Mouse (Mus musculus) forebrain, embryonic 14.5 days (tissue): ENCODE measurements at regions not wholly inside any gene's neighbourhood (a gene's known extent, or its start where the extent isn't known, plus 50 kb on each side); places are given as distances from the start of the nearest gene placed in this dataset.

Source experiments
- ATAC-seq: fragments of 200-750 bp; cut with Nextera tagmentation; 2 replicates; pipeline ENCODE4 v1.8.0; 2017; ENCODE audit warnings: mild to moderate bottlenecking, moderate library complexity
- DNase-seq: peaks from one replicate; pipeline ENCODE4 v3.0.0-alpha.2; 2015; ENCODE audit warnings: low spot score
- H3K27ac ChIP-seq: fragments of 300-500 bp; sonication (generic); 2 replicates; pipeline ENCODE4 v1.5.1; 2014; ENCODE audit warnings: low read depth, mild to moderate bottlenecking, control low read depth, low read length, moderate library complexity
- H3K27me3 ChIP-seq: fragments of 300-500 bp; sonication (generic); replicated peaks from 2 replicates; pipeline ENCODE4 v1.6.1; 2014; ENCODE audit warnings: low read length, control low read depth, mixed read lengths; ENCODE audit not compliant: control insufficient read depth, insufficient read depth
- H3K36me3 ChIP-seq: fragments of 300-500 bp; sonication (generic); 2 replicates; pipeline ENCODE4 v1.6.1; 2014; ENCODE audit warnings: low read length, control low read depth; ENCODE audit not compliant: control insufficient read depth, insufficient read depth
- H3K4me1 ChIP-seq: fragments of 300-500 bp; sonication (generic); 2 replicates; pipeline ENCODE4 v1.6.1; 2014; ENCODE audit warnings: antibody characterized with exemption, low read length, control low read depth; ENCODE audit not compliant: control insufficient read depth, insufficient read depth
- H3K4me2 ChIP-seq: fragments of 300-500 bp; sonication (generic); 2 replicates; pipeline ENCODE4 v1.6.1; 2014; ENCODE audit warnings: mild to moderate bottlenecking, control low read depth, low read length
- H3K4me3 ChIP-seq: fragments of 300-500 bp; sonication (generic); 2 replicates; pipeline ENCODE4 v1.5.1; 2014; ENCODE audit warnings: low read depth, low read length, control low read depth
- H3K9ac ChIP-seq: fragments of 300-500 bp; sonication (generic); 2 replicates; pipeline ENCODE4 v1.6.1; 2014; ENCODE audit warnings: mild to moderate bottlenecking, low read length, control low read depth, moderate library complexity
- H3K9me3 ChIP-seq: fragments of 300-500 bp; sonication (generic); replicated peaks from 2 replicates; pipeline ENCODE4 v1.6.1; 2016; ENCODE audit warnings: low read length, control low read depth, mixed read lengths; ENCODE audit not compliant: control insufficient read depth
- WGBS: fragments of 180-500 bp; shearing (Covaris S2); extraction: QIAGEN DNeasy Blood & Tissue Kit; methylation state at CpG from one replicate; pipeline ENCODE4 v1.1.7; 2014; 5-methylcytosine and 5-hydroxymethylcytosine counted together

DNA sequence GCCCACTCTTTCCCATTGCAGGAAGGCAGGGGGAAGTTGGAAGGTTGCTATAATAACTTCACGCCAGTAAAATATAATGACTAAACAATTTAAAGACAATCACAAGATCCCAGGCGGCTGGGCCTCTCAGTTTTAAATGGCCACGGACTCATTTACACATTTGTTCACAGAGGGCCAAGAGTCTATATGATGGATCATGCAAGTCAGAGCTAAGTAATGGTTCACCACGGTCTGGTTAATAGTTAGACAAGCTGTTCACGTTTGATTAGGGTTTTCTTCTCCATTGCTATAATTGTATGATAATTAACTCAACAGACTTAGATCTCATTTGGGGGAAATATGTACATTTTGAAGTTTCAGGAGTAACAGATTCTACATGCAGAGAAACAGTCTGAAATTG, 170.0 kb downstream of the Ppargc1a start:
- H3K9me3 ChIP-seq = no peaks in the 10 kb centered on the region
- no peaks in the 10 kb centered on the region for H3K36me3 ChIP-seq
- H3K4me1 ChIP-seq = no peaks in the 10 kb centered on the region
- no peaks in the 10 kb centered on the region for H3K27me3 ChIP-seq
- ATAC-seq (no peak), DNase-seq (no peak)
- no peak overlapping the region for H3K9ac ChIP-seq
- no peak overlapping the region for H3K4me3 ChIP-seq
- 89% methylated on average over 5 of the region's 5 CpGs for WGBS
- H3K27ac ChIP-seq = no peak overlapping the region
- no peak overlapping the region for H3K4me2 ChIP-seq

DNA sequence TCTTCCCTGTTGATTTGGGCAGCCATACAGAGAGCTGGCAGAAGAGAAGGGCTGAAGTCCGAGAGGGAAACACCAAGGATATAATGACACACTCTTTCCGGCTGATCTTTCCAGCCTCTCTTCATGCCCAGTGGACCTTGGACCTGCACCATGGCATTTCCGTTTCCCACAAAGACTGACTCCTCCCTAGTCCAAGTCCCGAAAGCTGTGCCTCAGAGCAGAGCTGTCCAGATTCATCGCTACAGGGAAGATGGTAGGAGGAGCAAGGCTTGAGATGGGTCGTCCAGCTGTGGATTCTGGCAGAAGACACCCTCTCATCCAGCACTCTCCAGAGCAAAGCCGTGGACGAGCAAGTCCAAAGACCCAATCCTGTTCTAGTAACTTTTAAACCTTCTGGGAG, 176.2 kb downstream of the Ppargc1a start:
- WGBS = 91% methylated on average over 8 of the region's 8 CpGs
- no peak for DNase-seq

DNA sequence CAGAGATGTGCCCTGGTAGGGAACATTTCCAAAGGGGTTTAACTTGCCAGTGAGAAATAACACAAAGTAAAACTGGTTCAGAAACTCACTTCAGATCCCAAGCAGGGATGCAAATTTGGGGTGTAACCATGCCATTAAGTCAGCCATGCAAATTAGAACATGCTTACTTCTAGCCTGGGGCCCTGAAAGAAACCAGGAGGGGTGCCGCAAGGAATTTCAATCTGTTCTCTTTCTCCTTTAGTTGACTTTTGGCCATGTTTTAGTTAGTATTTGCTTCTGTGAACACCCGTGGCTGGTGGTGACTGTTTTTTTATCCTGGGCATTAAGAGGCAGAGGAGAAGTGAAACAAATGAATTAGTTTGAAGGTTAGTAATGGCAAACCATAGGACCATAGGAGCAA, 179.8 kb downstream of the Ppargc1a start:
- no peak overlapping the region for H3K9ac ChIP-seq
- DNase-seq (no peak), ATAC-seq (no peak)
- H3K27ac ChIP-seq = no peak overlapping the region
- no peaks in the 10 kb centered on the region for H3K36me3 ChIP-seq
- H3K9me3 ChIP-seq = no peaks in the 10 kb centered on the region
- 67% methylated on average over 2 of the region's 2 CpGs for WGBS
- H3K4me1 ChIP-seq = no peaks in the 10 kb centered on the region
- no peaks in the 10 kb centered on the region for H3K27me3 ChIP-seq
- H3K4me2 ChIP-seq = no peak overlapping the region
- no peak overlapping the region for H3K4me3 ChIP-seq

More for the DNA sequence above, 176.2 kb downstream of the Ppargc1a start:
- H3K9me3 ChIP-seq = no peaks in the 10 kb centered on the region
- H3K27ac ChIP-seq = no peak overlapping the region
- no peaks in the 10 kb centered on the region for H3K27me3 ChIP-seq
- no peak overlapping the region for H3K4me2 ChIP-seq
- H3K4me3 ChIP-seq = no peak overlapping the region
- no peak for ATAC-seq
- H3K4me1 ChIP-seq = no peaks in the 10 kb centered on the region
- no peaks in the 10 kb centered on the region for H3K36me3 ChIP-seq
- no peak overlapping the region for H3K9ac ChIP-seq

DNA sequence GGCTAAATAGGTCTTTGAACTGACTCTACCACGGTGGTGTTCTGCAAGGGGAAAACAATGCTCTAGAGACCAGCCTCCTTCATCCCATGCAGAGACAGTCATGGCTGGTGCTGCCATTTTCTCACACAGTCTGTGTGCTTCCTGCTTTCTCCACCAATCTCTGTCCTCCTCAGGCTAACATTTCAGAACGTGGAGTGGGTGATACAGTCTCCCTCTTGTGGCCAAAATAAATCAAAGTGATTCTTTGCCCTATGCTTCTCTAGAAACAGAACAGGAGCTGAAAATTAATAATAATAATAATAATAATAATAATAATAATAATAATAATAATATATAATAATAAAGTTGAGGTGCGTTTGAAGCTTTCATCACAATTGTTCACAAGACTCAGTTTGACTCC, 181.1 kb downstream of the Ppargc1a start:
- H3K36me3 ChIP-seq = no peaks in the 10 kb centered on the region
- no peaks in the 10 kb centered on the region for H3K9me3 ChIP-seq
- H3K27ac ChIP-seq = no peak overlapping the region
- H3K27me3 ChIP-seq = no peaks in the 10 kb centered on the region
- H3K4me3 ChIP-seq = no peak overlapping the region
- no peaks in the 10 kb centered on the region for H3K4me1 ChIP-seq
- DNase-seq = no peak
- H3K4me2 ChIP-seq = no peak overlapping the region
- no peak overlapping the region for H3K9ac ChIP-seq
- 81% methylated on average over 3 of the region's 3 CpGs for WGBS
- ATAC-seq = no peak

DNA sequence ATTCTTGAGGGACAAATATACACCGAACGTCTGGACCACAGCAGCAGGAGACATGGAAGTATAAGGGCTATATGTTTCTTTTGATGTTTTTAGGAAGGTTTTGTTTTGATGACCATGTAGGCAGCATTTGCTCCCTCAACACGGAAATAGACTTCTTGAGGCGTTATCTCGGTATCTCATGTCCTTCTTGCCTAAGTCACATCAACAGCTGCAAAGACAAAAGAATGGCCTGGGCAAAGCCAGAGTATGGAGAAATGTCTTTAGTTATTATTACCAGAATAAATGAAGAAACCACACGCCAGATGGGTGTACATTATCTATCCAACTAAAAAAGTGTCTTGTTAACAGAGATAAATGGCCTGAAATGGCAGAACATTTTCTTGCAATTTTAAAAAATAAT, 183.2 kb downstream of the Ppargc1a start:
- Histone ChIP-seq H3K27me3 (no peaks in the 10 kb centered on the region), H3K9me3 (no peaks in the 10 kb centered on the region), H3K9ac (no peak overlapping the region), H3K4me2 (no peak overlapping the region), H3K4me3 (no peak overlapping the region), H3K4me1 (no peaks in the 10 kb centered on the region), H3K36me3 (no peaks in the 10 kb centered on the region), H3K27ac (no peak overlapping the region)
- 93% methylated on average over 6 of the region's 6 CpGs for WGBS
- DNase-seq (no peak), ATAC-seq (no peak)

DNA sequence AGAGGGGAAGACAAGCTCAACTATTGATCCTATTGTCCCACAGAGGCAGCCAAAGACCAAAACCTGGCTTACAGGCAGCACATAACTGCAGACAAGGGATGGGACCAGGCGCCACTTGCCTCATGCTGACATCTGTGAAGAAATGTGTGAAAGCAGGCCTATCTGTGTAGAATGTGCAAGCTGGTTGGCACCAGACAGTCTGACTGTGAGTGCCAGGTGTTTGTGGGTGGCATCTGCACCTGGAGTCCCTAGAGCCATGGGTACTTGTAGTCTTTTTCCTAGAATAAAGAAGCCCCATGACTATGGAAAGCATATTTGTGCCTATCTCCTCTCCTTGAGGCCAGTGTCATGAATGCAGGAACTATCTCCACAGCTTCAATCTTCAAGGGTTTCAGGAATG, 208.4 kb downstream of the Ppargc1a start:
- no peaks in the 10 kb centered on the region for H3K9me3 ChIP-seq
- H3K27ac ChIP-seq = no peak overlapping the region
- H3K9ac ChIP-seq = no peak overlapping the region
- H3K4me1 ChIP-seq = no peaks in the 10 kb centered on the region
- H3K4me2 ChIP-seq = no peak overlapping the region
- no peaks in the 10 kb centered on the region for H3K36me3 ChIP-seq
- 96% methylated on average over 1 of the region's 1 CpGs for WGBS
- H3K27me3 ChIP-seq = no peaks in the 10 kb centered on the region
- no peak overlapping the region for H3K4me3 ChIP-seq
- ATAC-seq (no peak), DNase-seq (no peak)

- no peak overlapping the region for H3K4me2 ChIP-seq
- no peaks in the 10 kb centered on the region for H3K36me3 ChIP-seq
- H3K27me3 ChIP-seq = no peaks in the 10 kb centered on the region
- H3K9me3 ChIP-seq = no peaks in the 10 kb centered on the region
- 84% methylated on average over 2 of the region's 2 CpGs for WGBS
- H3K4me1 ChIP-seq = no peaks in the 10 kb centered on the region
- H3K4me3 ChIP-seq = no peak overlapping the region
- H3K27ac ChIP-seq = no peak overlapping the region
- DNase-seq (peak; percentile 31), ATAC-seq (no peak)
- H3K9ac ChIP-seq = no peak overlapping the region
Measured at GRCm38 (mm10) chr5:51348256-51348655, 219.3 kb downstream of the Ppargc1a start.

GRCm38 (mm10) chr5:51329142-51329541, 238.4 kb downstream of the Ppargc1a start:
- Histone ChIP-seq H3K4me1 (no peaks in the 10 kb centered on the region), H3K36me3 (no peaks in the 10 kb centered on the region), H3K4me3 (no peak overlapping the region), H3K9me3 (no peaks in the 10 kb centered on the region), H3K9ac (no peak overlapping the region), H3K27me3 (no peaks in the 10 kb centered on the region), H3K4me2 (no peak overlapping the region), H3K27ac (no peak overlapping the region)
- DNase-seq = no peak
- 93% methylated on average over 3 of the region's 3 CpGs for WGBS
- no peak for ATAC-seq

DNA sequence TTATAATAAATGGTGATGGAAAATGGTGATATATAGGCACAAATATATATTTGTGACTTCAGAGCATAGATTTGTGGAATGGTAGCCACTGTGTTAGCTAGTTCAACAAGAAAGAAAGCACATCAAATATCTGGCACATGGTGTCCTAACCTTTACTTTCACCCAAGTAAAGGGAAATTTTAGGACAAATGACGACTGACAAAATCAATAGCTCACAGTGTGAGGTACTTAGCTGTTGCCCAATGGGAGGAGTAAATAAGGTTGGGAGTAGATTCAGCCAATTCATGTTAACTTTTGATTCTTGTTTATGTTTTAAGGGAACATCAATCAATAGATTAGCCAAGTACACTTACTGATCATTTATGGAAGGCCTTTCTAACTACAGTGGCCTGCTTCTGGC, 278.3 kb downstream of the Ppargc1a start:
- H3K9me3 ChIP-seq = no peaks in the 10 kb centered on the region
- no peak overlapping the region for H3K4me2 ChIP-seq
- H3K27ac ChIP-seq = no peak overlapping the region
- H3K4me1 ChIP-seq = no peaks in the 10 kb centered on the region
- no peak overlapping the region for H3K4me3 ChIP-seq
- DNase-seq (no peak), ATAC-seq (no peak)
- H3K27me3 ChIP-seq = no peaks in the 10 kb centered on the region
- 69% methylated on average over 1 of the region's 1 CpGs for WGBS
- H3K9ac ChIP-seq = no peak overlapping the region
- H3K36me3 ChIP-seq = no peaks in the 10 kb centered on the region

- Histone ChIP-seq H3K9me3 (no peaks in the 10 kb centered on the region), H3K27ac (no peak overlapping the region), H3K4me1 (no peaks in the 10 kb centered on the region), H3K9ac (no peak overlapping the region), H3K4me3 (no peak overlapping the region), H3K27me3 (no peaks in the 10 kb centered on the region), H3K4me2 (no peak overlapping the region), H3K36me3 (no peaks in the 10 kb centered on the region)
- WGBS = 76% methylated on average over 2 of the region's 2 CpGs
- DNase-seq = no peak
- no peak for ATAC-seq
Measured at GRCm38 (mm10) chr5:51288234-51288633, 279.3 kb downstream of the Ppargc1a start.
